Mouse (Mus musculus) layer of hippocampus, postnatal 36 days (tissue): Measurements from ENCODE around the gene Tbc1d22a. TPM values are rescaled to one million over a fixed set of nuclear protein-coding genes. Genes with fewer than 3 reads are reported as not detected.
A peak's percentile ranks its signal among the peaks of the same experiment; 100 is the strongest.
"Not testable (repeated sequence)": the region's sequence is repeated elsewhere in the genome, so short reads cannot be mapped to it uniquely, and the experiment has no call there.

Experiments used
- DNase-seq, 2 experiments: peaks; one replicate each; pipeline ENCODE4 v3.0.0; 2022
- total RNA-seq, 2 experiments: library from RNA; stranded (reverse); gene quantifications; 2 replicates each; pipeline ENCODE4 v1.2.3; 2021

Tbc1d22a gene
- total RNA-seq, 2 experiments from 2014 or later = 35.0 to 35.4 TPM

GRCm38 (mm10) chr15:86181321-86181720 lies 32.9 kb upstream of the Tbc1d22a start:
- not testable (repeated sequence) for DNase-seq

GRCm38 (mm10) chr15:86181941-86182439 lies 32.3 kb upstream of the Tbc1d22a start:
- no peak for DNase-seq

DNA sequence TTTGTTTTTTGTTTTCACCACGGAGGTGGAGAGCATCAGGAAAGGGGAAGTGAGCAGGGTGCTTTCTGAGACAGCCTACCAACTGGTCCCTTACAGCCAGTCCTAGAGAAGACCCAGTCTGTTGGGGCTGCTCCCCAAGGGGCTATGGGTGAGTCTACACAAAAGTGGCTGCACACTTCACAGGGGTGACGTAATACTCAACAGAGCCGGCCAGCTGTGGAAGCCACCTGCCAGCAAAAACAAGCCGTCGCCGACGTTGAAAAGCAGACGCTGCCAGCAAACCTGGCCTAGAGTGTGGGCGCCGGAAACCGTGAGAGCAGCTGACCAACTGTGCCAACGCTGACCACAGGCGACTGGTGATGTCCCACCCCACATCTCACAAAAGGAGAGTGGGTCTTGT lies 31.6 kb upstream of the Tbc1d22a start:
- DNase-seq = peak in 1 of 2 experiments; percentile 54

GRCm38 (mm10) chr15:86183484-86183883 lies 30.8 kb upstream of the Tbc1d22a start:
- DNase-seq = no peak

- DNase-seq = no peak
These were observed 30.2 kb upstream of the Tbc1d22a start for GRCm38 (mm10) chr15:86184071-86184470.

DNA sequence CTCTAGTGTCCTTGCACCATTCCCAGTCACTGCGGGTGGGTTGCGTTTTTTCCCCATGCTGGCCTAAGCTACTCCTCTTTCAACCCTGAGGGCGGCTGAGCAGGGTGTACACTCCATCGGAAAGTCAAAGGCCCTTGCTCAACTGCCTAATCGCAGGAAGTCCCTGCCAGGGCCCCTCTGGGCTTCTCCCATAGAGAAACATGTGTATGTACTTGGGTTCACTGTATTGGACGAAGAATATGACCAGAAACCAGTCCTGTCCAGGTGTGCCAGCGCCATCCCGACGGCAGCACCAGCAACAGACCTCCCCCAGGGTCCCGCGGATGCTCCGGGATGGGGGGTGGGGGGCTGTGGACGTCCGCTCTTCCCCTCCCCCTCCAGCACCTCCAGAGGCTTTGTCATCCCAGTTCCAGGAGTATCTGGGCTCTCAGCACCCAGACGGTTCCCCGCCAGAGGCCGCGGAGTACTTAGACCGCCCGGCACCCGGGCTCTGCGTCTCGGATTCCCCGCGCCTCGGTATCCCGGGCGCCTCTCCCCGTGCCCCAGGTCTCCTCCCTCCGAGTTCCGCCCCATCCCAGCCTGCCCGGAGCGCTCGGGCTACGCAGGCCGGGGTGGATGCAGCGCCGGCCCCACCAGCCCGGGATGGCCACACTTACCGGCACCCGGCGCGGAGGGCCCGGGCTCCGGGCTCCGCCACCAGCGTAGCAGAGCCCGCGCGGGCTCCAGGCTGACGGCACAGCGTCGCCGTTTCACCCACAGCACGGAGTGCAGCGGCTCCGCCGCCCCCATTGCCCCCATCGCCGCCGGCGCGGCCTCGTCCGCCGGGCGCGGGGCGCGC lies 29.2 kb upstream of the Tbc1d22a start:
- DNase-seq = peak; percentile 49 to 50

DNA sequence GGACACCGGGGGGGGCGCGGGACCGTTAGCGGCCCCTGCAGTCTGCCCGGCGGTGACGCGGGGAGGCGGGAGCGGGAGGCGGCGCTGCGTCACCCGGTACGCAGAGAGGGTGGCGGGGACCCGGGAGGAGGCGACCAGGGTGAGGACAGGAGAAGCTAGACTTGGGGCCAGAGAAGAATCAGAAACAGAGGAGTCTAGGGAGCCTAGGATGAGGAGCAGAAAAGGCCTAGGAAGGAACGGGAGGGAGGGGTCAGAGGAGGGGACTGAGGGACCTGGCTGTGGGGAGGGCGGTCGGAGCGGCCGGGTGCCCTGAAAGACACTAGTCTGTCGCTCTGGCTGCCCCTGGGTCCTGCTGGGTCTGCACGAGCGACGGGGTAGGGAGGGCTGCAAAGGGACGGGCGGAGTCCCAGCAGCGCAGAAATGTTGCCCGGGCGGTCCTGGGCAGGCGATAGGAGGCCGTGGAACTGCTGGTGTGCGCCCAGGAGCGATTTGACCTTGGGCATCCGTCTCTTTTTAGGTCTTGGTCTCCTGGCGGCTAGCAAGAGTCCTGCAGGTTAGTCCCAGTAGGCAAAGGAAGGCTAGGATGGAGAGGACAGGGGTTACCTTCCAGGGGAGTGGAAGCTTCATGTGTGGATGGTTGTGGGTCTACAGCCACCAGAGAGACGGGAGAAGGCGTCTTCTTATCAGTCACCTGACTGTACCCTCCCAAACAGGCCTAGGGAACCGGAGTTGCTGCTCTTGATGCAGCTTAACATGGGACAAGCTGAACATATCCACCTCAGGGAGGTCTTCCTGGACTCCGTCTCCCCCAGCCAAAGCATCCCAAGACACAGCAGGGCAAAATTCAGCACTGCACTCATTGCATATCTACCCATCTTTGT lies 28.3 kb upstream of the Tbc1d22a start, which contains the start of gene Cerk:
TSS of gene Cerk (minus strand) at position 453 of the 881 bp plus-strand sequence.
- DNase-seq = peak; percentile 86 to 89

- DNase-seq = no peak
These were observed 27.6 kb upstream of the Tbc1d22a start for GRCm38 (mm10) chr15:86186686-86187085.

DNA sequence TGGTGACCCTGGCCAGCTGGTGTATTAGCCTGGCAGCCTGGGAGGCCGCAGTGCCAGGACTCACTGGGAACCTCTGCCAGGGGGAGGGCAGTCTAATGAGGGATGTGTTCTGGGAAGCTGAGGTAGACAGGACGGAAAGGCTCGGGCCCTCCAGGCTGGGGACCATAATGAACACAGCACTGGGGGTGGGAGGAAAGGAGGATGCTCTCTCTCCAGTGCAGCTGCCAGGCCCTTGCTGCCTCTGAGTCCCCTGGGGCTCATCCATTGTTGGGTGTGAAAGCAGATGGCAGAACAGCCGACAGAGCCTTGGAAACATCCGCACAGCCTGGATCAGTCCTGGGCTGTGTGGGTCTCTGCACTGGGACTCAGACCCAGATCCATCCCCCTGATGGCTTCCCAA lies 26.1 kb upstream of the Tbc1d22a start:
- peak in 1 of 2 experiments; percentile 53 for DNase-seq

DNA sequence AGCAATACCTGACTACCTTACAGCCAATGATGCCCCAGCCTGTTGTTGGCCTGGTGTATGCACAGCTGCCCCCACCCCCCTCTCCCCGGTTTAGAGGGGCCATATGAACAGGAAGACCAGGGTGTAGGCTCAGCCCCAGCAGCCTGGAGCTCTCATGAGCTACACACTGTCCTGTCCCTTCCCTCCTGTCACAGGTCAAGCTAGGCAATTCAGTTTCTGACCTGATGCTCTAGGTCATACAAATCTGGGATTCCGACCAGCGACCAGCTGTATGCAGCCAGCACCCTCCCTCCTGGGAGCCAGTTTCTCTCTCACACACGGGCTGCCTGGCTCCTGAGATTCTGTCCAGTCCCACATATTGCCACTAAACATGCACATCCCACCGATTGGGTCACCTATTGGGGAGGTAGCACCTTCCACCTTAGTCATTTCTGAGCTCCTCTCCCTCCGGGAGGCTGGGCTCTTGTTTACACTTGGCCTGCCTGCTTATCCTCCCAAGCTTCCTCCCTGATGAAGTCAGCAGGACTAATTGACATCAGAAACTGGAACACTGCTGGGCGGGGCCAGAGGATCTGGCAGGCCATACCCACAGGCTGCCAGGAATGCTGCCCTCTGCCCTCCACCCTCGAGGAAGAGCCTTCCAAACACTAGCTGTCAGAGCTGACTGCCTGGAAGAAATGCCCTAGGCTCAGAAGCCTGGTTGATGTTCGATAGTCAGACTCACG lies 25.4 kb upstream of the Tbc1d22a start:
- DNase-seq = peak; percentile 63 to 75

DNA sequence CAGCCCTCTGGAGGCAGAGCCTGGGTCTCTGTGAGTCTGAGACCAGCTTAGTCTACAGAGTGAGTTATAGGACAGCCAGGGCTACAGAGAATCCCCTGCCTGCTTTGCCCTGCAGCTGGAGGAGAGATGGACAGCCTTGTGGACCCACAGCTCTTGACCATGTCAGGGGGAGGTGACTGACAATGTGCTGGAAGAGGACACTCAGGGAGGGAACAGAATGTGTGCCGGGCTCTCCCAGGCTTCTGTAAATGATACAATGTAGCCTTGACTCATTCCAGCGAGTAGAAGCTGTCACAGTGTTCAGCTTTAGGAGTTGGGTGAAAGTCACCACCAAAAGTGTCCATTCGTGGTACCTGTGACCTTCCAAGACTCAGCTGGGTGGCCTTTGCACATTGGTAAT lies 23.9 kb upstream of the Tbc1d22a start:
- DNase-seq = no peak

- DNase-seq = no peak
These were observed 22.8 kb upstream of the Tbc1d22a start for GRCm38 (mm10) chr15:86191505-86191904.

- DNase-seq = no peak
These were observed 22.3 kb upstream of the Tbc1d22a start for GRCm38 (mm10) chr15:86191933-86192332.

GRCm38 (mm10) chr15:86194676-86195453 lies 19.4 kb upstream of the Tbc1d22a start:
- not testable (repeated sequence) for DNase-seq

GRCm38 (mm10) chr15:86199052-86199451 lies 15.2 kb upstream of the Tbc1d22a start:
- peak in 1 of 2 experiments; percentile 24 for DNase-seq

GRCm38 (mm10) chr15:86199482-86199881 lies 14.8 kb upstream of the Tbc1d22a start:
- no peak for DNase-seq

GRCm38 (mm10) chr15:86200169-86200568 lies 14.1 kb upstream of the Tbc1d22a start:
- no peak for DNase-seq

DNA sequence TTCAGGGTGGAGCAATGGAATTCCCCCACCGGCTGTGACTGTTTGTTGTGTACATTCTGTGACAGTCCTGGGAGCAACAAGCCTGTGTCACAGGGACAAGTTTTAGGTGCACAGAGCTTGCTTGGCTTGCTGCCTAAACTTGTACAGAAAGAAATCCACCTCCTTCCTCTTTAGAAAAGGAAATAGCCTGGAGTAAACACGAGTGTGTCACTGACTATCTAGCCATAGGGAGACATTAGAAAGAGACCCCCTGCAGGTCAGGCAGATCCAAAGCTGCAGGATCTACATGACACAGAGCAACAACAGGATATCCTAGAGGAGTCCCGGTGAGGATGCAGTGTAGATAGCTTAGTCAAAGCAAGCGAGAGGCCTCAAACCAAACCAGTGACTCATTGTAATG lies 13.2 kb upstream of the Tbc1d22a start:
- DNase-seq = no peak

DNA sequence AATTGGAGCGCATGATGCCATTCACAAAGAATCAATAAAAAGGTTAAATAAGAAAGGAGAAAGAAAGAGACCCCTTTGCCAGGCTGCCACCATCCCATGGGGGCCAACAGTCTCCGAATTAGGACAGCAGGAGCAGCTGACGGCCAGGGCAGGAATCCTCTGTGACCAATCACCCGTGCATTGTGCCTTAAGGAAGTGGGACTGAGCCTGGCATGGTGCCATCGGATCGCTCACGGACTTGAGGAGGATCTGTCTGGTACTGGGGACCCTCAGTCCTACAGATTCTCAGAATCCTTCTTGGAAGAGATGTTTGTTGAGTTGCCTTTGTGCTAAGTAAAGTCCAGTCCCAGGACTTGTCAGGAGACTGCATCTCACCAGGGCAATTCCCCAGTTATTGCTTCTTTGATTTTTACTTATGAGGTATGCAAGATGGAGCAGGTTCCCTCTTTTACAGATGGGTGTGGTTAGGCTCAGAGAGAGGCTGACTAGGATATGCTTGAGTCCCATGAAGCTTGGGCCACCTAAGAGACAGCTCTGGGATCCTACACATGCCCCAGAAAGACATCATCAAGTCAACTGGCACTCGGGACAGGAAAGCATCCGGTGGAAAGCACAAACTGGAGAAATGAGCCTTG lies 12.4 kb upstream of the Tbc1d22a start:
- DNase-seq = no peak

GRCm38 (mm10) chr15:86202640-86203039 lies 11.6 kb upstream of the Tbc1d22a start:
- no peak for DNase-seq

- no peak for DNase-seq
These were observed 10.9 kb upstream of the Tbc1d22a start for GRCm38 (mm10) chr15:86203292-86203793.
